Mouse (Mus musculus): Measurements from ENCODE around the gene Itga3. TPM values are rescaled to one million over a fixed set of nuclear protein-coding genes. Genes with fewer than 3 reads are reported as not detected.
"Not testable (repeated sequence)": the region's sequence is repeated elsewhere in the genome, so short reads cannot be mapped to it uniquely, and the experiment has no call there.

The Itga3 gene
- polyA plus RNA-seq, 1 experiment from 2014 or later = 11.5 TPM

GRCm38 (mm10) chr11:95012075-95012474, 64.5 kb downstream of the Itga3 start:
- H3K4me3 ChIP-seq = peak overlapping the region; percentile 85
- no peaks in the 10 kb centered on the region for H3K27me3 ChIP-seq (replicated peaks; ENCODE audit: low read depth, poor library complexity, severe bottlenecking)
- H3K9me3 ChIP-seq = no peaks in the 10 kb centered on the region
- H3K4me1 ChIP-seq = peaks cover 63% of the 10 kb centered on the region
- DNase-seq (ENCODE audit: low spot score) = no peak
- WGBS = 65% methylated on average over 3 of the region's 3 CpGs
- peaks cover 45% of the 10 kb centered on the region for H3K36me3 ChIP-seq (replicated peaks)
- H3K27ac ChIP-seq (replicated peaks) = no peak overlapping the region

GRCm38 (mm10) chr11:95011416-95011815, 65.2 kb downstream of the Itga3 start:
- 41% methylated on average over 1 of the region's 1 CpGs for WGBS
- H3K27ac ChIP-seq (replicated peaks) = peak overlapping the region; percentile 92
- no peaks in the 10 kb centered on the region for H3K27me3 ChIP-seq (replicated peaks; ENCODE audit: low read depth, poor library complexity, severe bottlenecking)
- peaks cover 70% of the 10 kb centered on the region for H3K4me1 ChIP-seq
- peaks cover 38% of the 10 kb centered on the region for H3K36me3 ChIP-seq (replicated peaks)
- peak overlapping the region; percentile 85 for H3K4me3 ChIP-seq
- H3K9me3 ChIP-seq = no peaks in the 10 kb centered on the region
- no peak for DNase-seq (ENCODE audit: low spot score)

GRCm38 (mm10) chr11:95010841-95011403, 65.7 kb downstream of the Itga3 start:
- peak overlapping the region; percentile 92 for H3K27ac ChIP-seq (replicated peaks)
- H3K9me3 ChIP-seq; H3K27me3 ChIP-seq (replicated peaks; ENCODE audit: low read depth, poor library complexity, severe bottlenecking); DNase-seq (ENCODE audit: low spot score): not testable (repeated sequence)
- H3K4me3 ChIP-seq = peak overlapping the region; percentile 85
- 17% methylated on average over 4 of the region's 4 CpGs for WGBS
- H3K4me1 ChIP-seq = peaks cover 72% of the 10 kb centered on the region
- peaks cover 35% of the 10 kb centered on the region for H3K36me3 ChIP-seq (replicated peaks)

GRCm38 (mm10) chr11:95010141-95010739, 66.4 kb downstream of the Itga3 start:
- peak overlapping the region; percentile 85 for H3K4me3 ChIP-seq
- DNase-seq (ENCODE audit: low spot score) = no peak
- H3K4me1 ChIP-seq = peaks cover 74% of the 10 kb centered on the region
- no peaks in the 10 kb centered on the region for H3K9me3 ChIP-seq
- peak overlapping the region; percentile 92 for H3K27ac ChIP-seq (replicated peaks)
- H3K27me3 ChIP-seq (replicated peaks; ENCODE audit: low read depth, poor library complexity, severe bottlenecking) = no peaks in the 10 kb centered on the region
- H3K36me3 ChIP-seq (replicated peaks) = peaks cover 35% of the 10 kb centered on the region
- under 1% methylated on average over 40 of the region's 40 CpGs for WGBS

- under 1% methylated on average over 32 of the region's 32 CpGs for WGBS
- peaks cover 78% of the 10 kb centered on the region for H3K4me1 ChIP-seq
- H3K27ac ChIP-seq (replicated peaks) = peak within 1 kb of the TSS; percentile 92
- peak; percentile 90 for DNase-seq (ENCODE audit: low spot score)
- peak within 1 kb of the TSS; percentile 85 for H3K4me3 ChIP-seq
- no peaks in the 10 kb centered on the region for H3K9me3 ChIP-seq
- H3K27me3 ChIP-seq (replicated peaks; ENCODE audit: low read depth, poor library complexity, severe bottlenecking) = no peaks in the 10 kb centered on the region
- H3K36me3 ChIP-seq (replicated peaks) = peaks cover 35% of the 10 kb centered on the region
These were observed 67.0 kb downstream of the Itga3 start, which contains the start of gene Samd14 for GRCm38 (mm10) chr11:95009629-95010014. TSS of gene Samd14 (plus strand) at chr11:95009879.

GRCm38 (mm10) chr11:95008661-95009628, 67.7 kb downstream of the Itga3 start:
- no peak for DNase-seq (ENCODE audit: low spot score)
- H3K27me3 ChIP-seq (replicated peaks; ENCODE audit: low read depth, poor library complexity, severe bottlenecking) = no peaks in the 10 kb centered on the region
- H3K9me3 ChIP-seq = no peaks in the 10 kb centered on the region
- peaks cover 85% of the 10 kb centered on the region for H3K4me1 ChIP-seq
- 41% methylated on average over 15 of the region's 15 CpGs for WGBS
- H3K36me3 ChIP-seq (replicated peaks) = peaks cover 35% of the 10 kb centered on the region
- peak overlapping the region; percentile 92 for H3K27ac ChIP-seq (replicated peaks)
- peak overlapping the region; percentile 85 for H3K4me3 ChIP-seq

GRCm38 (mm10) chr11:95007418-95007817, 69.2 kb downstream of the Itga3 start:
- peaks cover 37% of the 10 kb centered on the region for H3K36me3 ChIP-seq (replicated peaks)
- no peaks in the 10 kb centered on the region for H3K9me3 ChIP-seq
- peak overlapping the region; percentile 84; the same call in 1 of the 2 replicates for H3K27ac ChIP-seq (replicated peaks)
- peaks cover 79% of the 10 kb centered on the region for H3K4me1 ChIP-seq
- 71% methylated on average over 3 of the region's 3 CpGs for WGBS
- peak overlapping the region; percentile 60; the same call in 1 of the 2 replicates for H3K4me3 ChIP-seq
- no peaks in the 10 kb centered on the region for H3K27me3 ChIP-seq (replicated peaks; ENCODE audit: low read depth, poor library complexity, severe bottlenecking)
- DNase-seq (ENCODE audit: low spot score) = no peak

- Histone ChIP-seq H3K4me3 (peak overlapping the region; percentile 60), H3K27ac (replicated peaks) (peak overlapping the region; percentile 84), H3K36me3 (replicated peaks) (peaks cover 44% of the 10 kb centered on the region), H3K27me3 (replicated peaks; ENCODE audit: low read depth, poor library complexity, severe bottlenecking) (no peaks in the 10 kb centered on the region), H3K4me1 (peaks cover 73% of the 10 kb centered on the region), H3K9me3 (no peaks in the 10 kb centered on the region)
- peak; percentile 87 for DNase-seq (ENCODE audit: low spot score)
- 2% methylated on average over 27 of the region's 27 CpGs for WGBS
These were observed 69.9 kb downstream of the Itga3 start for GRCm38 (mm10) chr11:95006525-95007219.

- H3K4me3 ChIP-seq = peak overlapping the region; percentile 60
- peaks cover 51% of the 10 kb centered on the region for H3K36me3 ChIP-seq (replicated peaks)
- DNase-seq (ENCODE audit: low spot score) = no peak
- peaks cover 71% of the 10 kb centered on the region for H3K4me1 ChIP-seq
- no peaks in the 10 kb centered on the region for H3K9me3 ChIP-seq
- WGBS = 32% methylated on average over 4 of the region's 4 CpGs
- H3K27me3 ChIP-seq (replicated peaks; ENCODE audit: low read depth, poor library complexity, severe bottlenecking) = no peaks in the 10 kb centered on the region
- peak overlapping the region; percentile 84 for H3K27ac ChIP-seq (replicated peaks)
These were observed 70.6 kb downstream of the Itga3 start for GRCm38 (mm10) chr11:95006038-95006437.

- Histone ChIP-seq H3K36me3 (replicated peaks) (peaks cover 62% of the 10 kb centered on the region), H3K4me1 (peaks cover 74% of the 10 kb centered on the region), H3K27me3 (replicated peaks; ENCODE audit: low read depth, poor library complexity, severe bottlenecking) (no peaks in the 10 kb centered on the region), H3K4me3 (no peak overlapping the region), H3K27ac (replicated peaks) (peak overlapping the region; percentile 44; the same call in 1 of the 2 replicates), H3K9me3 (no peaks in the 10 kb centered on the region)
- DNase-seq (ENCODE audit: low spot score) = no peak
- WGBS = 67% methylated on average over 6 of the region's 6 CpGs
These were observed 71.7 kb downstream of the Itga3 start for GRCm38 (mm10) chr11:95004937-95005198.

GRCm38 (mm10) chr11:95004136-95004936, 72.3 kb downstream of the Itga3 start:
- 85% methylated on average over 12 of the region's 12 CpGs for WGBS
- Histone ChIP-seq H3K36me3 (replicated peaks) (peaks cover 68% of the 10 kb centered on the region), H3K4me3 (no peak overlapping the region), H3K4me1 (peaks cover 74% of the 10 kb centered on the region), H3K27me3 (replicated peaks; ENCODE audit: low read depth, poor library complexity, severe bottlenecking) (no peaks in the 10 kb centered on the region), H3K9me3 (no peaks in the 10 kb centered on the region), H3K27ac (replicated peaks) (peak overlapping the region; percentile 44)
- DNase-seq (ENCODE audit: low spot score) = no peak

Measured in embryonic facial prominence, embryonic 10.5 days (tissue).